Mouse (Mus musculus) frontal cortex, adult 2 months (tissue): ENCODE data around the gene Frmd4a. TPM values are rescaled to one million over a fixed set of nuclear protein-coding genes. Genes with fewer than 3 reads are reported as not detected.
A peak's percentile ranks its signal among the peaks of the same experiment; 100 is the strongest.

Experiments
- DNase-seq, 2 experiments: peaks; one replicate each; pipeline ENCODE4 v3.0.0; 2022; ENCODE audit warnings: low spot score in 1 of 2; ENCODE audit errors: extremely low spot score in 1 of 2
- polyA plus RNA-seq: library from polyadenylated mRNA; depleted of rRNA; stranded (reverse); fragments of >200 nt; gene quantifications from 2 replicates; pipeline ENCODE4 v1.2.3, GENCODE M21; 2012

Frmd4a gene
- polyA plus RNA-seq, 1 experiment, result 39.5 TPM

- no peak for DNase-seq
Observed at GRCm38 (mm10) chr2:4507887-4508615, 490.5 kb downstream of the Frmd4a start.

DNA sequence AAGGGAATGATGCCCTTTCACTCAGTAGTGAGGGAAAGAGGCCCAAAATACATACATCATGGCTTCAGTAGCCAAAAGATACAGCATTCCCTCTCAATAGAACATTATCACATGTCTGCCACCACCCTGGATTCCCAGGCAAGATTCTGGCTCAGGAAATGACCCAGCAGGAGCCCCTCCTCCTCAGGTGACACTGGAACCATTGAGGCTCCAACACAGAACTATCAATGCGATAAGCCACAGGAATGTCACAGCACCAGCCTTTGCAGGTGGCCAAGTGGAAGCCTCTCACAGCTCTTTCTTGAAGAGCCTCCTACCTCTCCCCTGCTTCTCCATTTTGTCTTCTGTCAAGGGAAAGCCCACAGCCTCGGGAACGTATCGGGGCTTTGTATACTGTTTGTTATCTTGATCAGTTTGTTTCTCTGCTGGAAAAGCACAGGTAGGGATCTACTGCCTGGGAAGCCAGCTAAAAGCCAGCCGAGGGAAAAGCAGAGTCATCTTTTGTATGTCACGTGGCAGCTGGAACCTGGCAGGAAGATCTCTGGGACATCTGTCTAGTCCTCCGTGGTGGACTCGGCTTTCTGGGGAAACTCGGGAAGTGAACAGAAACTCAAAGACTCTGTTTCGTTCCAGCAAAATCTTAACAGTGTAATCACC lies 491.6 kb downstream of the Frmd4a start:
- peak in 1 of 2 experiments; percentile 34 for DNase-seq

DNA sequence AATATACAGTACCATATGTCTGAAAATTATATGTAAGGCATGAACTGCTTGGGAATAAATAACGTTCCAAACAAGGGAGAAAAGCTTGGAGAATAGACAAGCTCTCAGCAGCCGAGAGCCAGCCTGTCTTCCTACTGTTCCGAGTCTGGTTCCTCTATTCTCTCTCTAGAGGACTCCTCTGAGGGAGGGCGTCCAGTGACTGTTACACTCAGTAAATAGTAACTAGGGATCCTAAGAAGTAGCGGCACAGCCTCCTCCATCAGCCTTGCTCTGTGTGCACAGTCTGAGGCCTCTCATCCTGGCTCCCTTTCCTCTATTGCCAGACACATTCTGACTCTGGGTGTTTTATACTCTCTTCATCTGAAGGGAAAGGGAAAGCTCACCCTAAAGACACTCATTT lies 492.2 kb downstream of the Frmd4a start:
- DNase-seq, result peak in 1 of 2 experiments; percentile 33

DNA sequence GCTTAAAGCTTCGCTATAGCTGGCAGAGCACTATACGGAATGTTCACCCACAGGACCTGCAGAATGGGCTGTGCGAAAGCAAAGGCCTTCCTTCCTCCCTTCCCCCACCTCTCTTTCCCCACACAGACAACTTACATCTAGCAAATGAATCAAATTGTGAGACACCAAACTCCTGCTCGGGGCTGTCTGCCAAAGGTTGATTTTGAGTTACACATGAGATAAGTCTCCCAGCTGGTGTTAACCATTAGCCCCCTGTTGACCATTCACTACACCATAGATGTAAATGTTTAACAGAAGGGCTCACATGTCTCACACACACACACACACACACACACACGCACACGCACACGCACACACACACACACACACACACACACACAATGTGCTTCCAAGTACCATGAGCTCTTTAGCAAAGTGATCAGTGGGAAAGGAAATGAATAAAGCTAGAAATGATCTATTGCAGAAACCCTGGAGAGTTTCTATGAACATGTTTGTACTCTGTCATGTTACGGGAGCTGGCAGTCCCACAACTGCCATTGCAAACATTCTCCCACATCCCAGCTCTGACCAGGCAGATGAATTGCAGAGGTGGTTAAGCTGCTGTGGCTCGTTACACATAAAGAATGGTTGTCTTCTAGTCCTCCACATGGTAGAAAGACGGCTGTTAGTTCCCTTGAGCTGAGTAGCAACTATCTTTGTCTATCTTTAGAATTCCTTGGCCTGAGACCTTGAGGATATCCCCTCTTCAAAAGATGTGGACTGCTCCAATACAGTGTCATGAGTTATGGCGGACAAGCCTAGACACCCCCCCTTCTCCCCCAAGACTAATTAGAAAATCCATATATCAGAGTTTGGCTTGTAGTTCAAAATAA lies 492.9 kb downstream of the Frmd4a start:
- no peak for DNase-seq

GRCm38 (mm10) chr2:4511080-4511386 lies 493.5 kb downstream of the Frmd4a start:
- no peak for DNase-seq

GRCm38 (mm10) chr2:4512607-4513006 lies 495.1 kb downstream of the Frmd4a start:
- DNase-seq, result no peak

- no peak for DNase-seq
Observed at GRCm38 (mm10) chr2:4515910-4516309, 498.4 kb downstream of the Frmd4a start.

GRCm38 (mm10) chr2:4516819-4517552 lies 499.5 kb downstream of the Frmd4a start:
- DNase-seq, result peak in 1 of 2 experiments; percentile 25

DNA sequence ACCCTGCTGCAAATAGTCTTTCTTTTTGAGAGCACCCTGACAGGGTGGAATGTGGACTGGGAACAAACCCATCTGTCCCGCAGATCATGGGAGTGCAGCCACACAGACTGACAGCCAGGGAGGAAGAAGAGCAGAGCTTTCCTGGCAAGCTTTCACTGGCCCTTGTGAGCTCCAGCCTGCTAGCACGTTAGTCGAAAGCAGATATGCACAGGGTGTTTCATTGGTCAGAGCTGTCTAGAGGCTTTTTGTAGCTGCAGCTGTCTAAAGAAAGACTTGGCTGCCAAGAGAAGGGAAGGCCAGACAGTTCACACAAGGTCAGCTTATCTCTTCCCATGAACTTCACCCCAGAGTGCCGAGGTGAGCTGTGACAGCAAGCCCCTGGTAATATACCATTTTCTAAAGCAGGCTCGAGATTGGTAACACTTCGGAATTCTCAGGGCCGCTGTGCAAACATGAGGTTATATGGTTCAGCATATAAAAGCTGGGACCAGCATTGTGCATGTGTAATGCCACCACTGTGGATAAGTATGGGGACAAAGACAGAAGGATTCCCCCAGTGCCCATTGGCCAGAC lies 500.1 kb downstream of the Frmd4a start:
- no peak for DNase-seq

GRCm38 (mm10) chr2:4518549-4518948 lies 501.0 kb downstream of the Frmd4a start:
- DNase-seq, result no peak

DNA sequence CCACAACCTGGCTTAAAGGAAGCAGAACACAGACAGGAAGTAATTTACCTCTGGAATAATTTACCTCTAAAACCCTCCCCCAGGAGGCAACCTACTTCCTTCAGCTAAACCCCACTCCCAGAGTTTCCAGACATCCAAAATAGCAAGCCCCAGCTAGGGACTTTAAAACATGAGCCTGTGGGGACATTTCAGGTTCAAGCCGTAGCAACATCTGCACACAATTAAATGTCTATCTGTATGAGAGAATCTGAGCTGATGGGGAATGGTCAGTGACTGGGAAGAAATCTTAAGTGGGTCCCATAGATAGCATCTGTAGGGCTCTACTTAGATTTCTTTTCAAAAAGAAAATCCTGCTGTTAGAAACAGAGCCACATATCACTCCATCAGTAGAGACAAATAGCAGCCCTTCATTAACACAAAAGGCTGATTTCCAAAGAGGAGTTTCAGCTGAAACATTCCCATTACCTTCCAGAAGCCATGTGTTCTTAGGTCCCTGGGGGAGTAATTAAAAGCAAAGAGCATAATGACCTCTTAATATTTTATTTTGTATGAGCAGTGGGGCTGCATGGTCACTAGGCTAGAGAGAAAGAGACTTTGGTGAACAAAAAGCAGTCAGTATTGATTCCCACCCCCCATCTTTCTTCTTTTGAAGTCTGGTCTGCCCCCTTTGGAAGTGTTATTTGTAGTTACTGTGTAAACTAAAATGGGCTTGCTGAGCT lies 505.4 kb downstream of the Frmd4a start:
- DNase-seq, result no peak

GRCm38 (mm10) chr2:4527094-4527493 lies 509.6 kb downstream of the Frmd4a start:
- no peak for DNase-seq

- peak in 1 of 2 experiments; percentile 19 for DNase-seq
Observed at GRCm38 (mm10) chr2:4529254-4529729, 511.8 kb downstream of the Frmd4a start.

- no peak for DNase-seq
Observed at GRCm38 (mm10) chr2:4531533-4532197, 514.1 kb downstream of the Frmd4a start.

DNA sequence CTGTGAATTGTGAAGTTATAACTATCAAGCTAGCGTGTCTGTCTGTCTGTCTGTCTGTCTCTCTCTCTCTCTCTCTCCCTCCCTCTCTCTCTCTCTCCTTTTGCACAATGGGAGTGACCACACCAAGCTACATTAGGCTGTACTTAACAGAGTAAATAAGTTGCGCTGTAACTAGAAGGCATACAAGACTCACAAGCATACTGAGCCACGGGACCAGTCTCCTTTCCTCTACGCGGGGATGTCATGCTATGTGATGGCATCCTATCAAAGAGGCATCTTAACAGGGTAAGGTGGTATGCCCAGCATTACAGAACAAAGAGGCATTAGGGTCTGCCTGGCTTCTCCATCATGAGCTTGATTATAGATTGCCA lies 514.7 kb downstream of the Frmd4a start:
- no peak for DNase-seq

- no peak for DNase-seq
Observed at GRCm38 (mm10) chr2:4532945-4533344, 515.4 kb downstream of the Frmd4a start.

DNA sequence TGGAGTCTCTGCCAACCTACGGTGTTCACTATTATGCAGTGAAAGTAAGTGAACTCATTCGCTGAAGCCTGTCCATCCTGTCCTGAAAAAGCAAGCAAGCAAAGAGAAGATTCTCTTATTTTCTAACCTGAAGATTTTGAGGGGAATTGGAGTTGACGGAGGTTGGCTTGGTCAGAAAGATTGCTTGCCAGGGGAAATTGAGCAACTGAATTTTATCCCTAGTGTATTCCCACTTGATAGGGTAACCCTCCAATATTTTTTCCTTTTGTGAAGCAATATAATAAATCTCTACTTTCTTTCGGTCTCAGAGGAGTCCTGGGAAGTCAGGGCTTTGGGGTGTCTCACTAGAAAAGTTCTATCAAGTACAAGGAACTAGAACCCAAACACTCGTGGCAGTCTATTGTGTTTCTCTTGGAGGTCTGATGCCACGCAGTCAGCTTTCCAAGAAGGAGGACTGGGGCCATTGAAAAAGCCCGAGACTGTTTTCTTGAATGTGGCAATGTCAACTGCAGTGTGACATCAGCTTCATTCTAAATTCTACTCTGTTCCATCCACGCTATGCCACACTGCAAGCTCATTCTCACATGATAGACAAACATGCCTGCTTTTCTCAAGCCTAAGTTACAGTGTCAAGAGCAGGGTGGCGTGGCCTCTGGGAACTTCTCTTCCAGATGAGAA lies 517.8 kb downstream of the Frmd4a start:
- no peak for DNase-seq

DNA sequence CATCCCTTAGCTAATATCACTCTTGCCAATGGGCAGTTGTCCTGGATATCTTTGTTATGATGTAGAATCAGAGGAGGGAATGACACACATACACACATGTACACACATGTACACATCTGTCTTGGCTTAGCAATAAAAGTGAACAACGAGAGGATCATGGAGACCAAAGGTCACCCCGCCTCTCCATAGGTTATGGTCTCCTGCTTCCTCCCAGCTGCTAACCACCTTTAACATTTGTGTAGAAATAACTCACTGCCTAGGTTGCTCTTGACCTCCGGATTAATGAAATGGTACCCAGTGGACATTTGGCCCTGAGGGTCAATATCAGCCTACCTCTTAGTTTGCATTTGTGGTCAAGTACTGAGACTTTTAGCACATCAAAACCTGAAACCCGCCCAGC lies 523.8 kb downstream of the Frmd4a start:
- DNase-seq, result no peak
